Mouse (Mus musculus): ENCODE measurements around the gene Tmem110.

DNA sequence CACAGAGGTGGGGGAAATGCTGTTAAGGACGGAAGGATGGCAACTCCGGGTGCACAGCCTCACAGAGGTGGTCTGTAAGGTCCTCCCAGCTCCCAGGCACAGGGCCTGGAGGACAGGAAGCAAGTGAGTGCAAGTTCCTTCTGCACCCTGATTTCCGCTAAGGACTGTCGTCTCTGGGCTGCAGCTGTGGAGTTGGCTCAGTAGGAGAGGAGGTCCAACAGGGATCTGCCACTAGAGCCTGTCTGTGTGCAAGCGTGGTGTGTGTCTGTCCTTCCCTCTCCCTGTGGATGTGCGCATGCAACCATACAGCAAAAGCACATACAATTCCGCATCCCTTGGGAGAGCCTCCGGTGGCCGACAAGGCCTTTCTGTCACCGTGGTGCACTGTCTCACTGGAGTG is 51.1 kb downstream of the Tmem110 start:
- TF ChIP-seq POLR2A (IDR thresholded peaks at IDR 0.05; ENCODE audit: control insufficient read depth, extremely low read depth, insufficient read depth, low read length, poor library complexity) (no peak), CTCF (IDR thresholded peaks at IDR 0.05; ENCODE audit: borderline replicate concordance, control insufficient read depth, extremely low read depth, insufficient read depth, low read length, poor library complexity) (no peak)

Data from thymus, adult 2 months (tissue).